Mouse (Mus musculus): ENCODE measurements around the gene Ddx31. TPM values are rescaled to one million over a fixed set of nuclear protein-coding genes. Genes with fewer than 3 reads are reported as not detected.

Gene Ddx31
- total RNA-seq, 1 experiment from 2014 or later: 10.6 TPM

GRCm38 (mm10) chr2:28863857-28864256 is 23.7 kb downstream of the Ddx31 start:
- no peak for DNase-seq

DNA sequence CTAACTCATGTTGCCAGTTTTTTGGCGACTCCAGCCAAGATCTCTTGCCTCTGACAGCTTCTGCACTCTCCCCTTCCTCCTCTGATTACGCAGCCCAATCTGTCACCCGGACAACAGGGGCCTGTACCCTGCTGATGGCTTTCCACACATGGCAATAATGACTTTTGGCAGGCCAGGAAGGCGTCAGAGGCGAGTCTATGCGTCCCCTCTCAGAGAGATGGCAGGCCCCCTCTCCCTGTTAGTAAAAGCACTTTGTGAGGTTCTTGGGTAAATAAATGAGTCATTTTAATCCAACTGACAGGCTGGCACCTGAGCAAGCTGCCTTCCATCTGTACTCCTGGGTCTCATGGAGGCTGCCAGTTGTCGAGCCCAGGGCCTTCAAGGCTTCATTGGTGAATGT is 27.3 kb downstream of the Ddx31 start:
- no peak for DNase-seq

GRCm38 (mm10) chr2:28875554-28875953 is 35.3 kb downstream of the Ddx31 start:
- DNase-seq: no peak

DNA sequence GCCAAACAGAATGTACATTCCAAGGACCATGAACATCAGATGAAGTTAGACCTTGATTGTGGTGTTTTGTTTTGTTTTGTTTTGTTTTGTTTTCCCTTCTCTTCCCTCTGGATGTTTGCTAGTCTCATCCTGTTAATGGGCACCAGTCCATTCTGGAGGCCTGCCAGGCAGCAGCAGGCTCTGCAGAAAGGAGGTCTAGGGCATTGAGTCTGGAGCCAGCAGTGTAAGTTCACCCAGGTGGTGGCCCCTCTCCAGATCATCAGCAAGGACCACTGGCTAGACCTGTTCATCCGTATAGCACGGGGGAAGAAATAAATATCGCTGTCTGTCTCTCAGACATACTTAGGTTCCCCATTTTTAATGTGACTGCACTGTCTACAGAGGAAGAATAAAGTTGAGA is 41.1 kb downstream of the Ddx31 start:
- DNase-seq: peak; percentile 24

DNA sequence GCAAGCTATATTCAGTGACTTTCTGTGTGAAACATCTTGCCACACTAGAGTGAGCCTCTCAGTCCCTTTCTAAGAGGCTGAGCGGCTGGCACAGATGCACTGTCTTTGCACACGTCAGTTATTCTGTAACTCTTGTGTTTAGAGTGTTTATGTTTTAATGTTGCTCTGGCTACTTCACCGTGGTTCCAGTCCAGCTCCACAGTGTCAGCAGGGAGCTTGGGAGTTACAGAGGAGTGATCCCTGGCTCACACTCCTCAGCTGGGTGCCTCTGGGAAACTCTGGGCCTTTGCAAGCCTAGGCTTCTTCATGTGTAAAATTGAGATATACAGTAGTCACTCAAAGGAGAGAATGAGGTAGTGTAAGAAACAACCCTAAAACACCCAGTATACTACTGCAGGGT is 41.8 kb downstream of the Ddx31 start:
- DNase-seq: no peak

DNA sequence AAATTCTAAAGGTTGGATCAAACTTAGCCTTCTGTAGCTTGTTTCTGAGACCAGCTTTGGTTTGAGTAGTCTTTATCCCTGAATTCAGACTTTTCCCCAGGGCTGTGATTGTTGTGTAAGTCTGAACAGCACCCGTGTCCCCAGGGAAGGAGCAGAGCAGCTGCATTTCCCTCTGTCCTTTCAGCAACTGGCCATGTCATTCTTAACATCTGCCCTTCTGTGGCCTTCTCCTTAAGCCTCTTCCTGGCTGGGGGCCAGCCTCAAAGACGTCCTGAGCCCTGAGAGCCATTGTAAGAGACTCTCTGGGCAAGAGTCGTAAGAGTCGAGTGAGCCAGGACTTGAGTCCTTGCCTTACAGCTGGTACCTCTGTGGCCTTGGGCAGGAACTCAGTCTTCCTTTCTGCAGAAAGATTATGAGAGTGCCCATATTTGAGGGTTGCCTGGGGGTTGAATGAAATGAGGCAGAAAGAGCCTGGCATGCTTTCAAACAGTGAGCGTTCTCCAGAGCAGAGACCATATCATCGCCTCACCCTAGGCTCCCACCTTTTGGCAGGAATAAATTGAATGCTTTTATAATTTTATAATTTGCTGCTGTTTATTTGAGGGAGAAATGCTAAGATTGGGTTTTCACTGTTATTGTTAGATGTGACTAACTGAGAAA is 42.8 kb downstream of the Ddx31 start:
- no peak for DNase-seq

DNA sequence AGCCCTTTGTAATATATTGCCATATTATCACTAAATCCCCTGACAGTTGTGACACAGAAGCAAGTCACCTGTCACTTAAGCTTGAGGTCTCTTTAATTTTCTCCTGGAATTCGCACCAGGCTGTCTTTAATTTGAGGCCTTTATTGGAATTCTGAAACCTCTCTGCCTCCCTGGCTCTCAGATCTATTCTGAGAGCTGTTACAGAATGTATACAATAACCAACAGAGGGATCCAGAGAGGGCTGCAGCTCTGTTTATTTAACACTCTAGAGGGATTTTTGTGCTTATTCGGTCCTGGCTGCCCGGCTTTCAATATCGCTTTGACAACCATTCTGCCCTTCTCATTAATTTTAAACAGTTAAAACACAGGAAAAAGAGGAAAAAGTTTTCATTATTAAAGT is 44.7 kb downstream of the Ddx31 start:
- no peak for DNase-seq

- DNase-seq: no peak
These were observed 52.6 kb downstream of the Ddx31 start for GRCm38 (mm10) chr2:28892796-28893195.

DNA sequence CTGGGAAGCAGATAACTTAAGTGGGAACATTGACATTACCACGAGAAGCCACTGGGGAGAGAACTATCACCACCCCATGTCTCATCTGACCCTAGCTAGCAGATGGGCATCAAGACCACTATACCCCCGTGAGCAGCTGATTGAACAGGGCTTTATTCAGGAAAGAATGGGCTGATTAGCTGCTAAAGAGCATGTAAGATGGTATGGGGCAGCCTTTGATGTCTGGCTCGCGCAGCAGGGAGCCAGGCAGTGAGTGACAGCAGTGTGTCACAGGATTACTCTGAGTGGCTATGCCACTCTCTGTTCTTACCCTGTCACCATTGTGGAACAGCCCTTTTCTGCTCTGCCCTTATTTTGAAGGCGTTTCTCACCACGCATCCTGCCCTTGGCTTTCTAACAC is 53.3 kb downstream of the Ddx31 start:
- no peak for DNase-seq

GRCm38 (mm10) chr2:28895876-28896275 is 55.7 kb downstream of the Ddx31 start:
- no peak for DNase-seq

DNA sequence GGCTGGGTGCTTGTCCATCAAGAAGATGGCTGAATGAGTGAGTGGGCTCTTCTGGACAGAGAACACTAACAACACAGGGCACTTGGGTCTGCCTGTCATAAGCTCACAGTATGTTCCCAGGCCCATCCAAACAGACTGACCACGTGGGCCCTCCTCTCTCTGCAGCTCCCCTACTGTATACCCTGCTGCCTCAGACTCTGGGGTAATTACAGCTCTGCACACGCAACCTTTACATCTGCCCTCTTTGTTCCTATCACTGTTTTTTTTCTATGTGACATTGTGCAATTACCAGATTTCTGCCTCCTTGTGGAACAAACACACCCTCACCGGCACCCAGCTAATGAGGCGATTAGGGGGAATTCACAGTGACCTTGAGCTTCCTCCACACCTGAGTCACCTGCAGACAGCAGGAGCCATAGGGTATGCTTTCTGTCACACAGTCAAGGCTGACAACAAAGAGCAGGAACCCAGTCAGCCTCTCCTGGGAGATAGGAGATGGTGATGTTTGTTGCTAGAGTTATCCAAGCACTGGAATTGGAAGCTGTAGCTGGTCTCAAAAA is 57.2 kb downstream of the Ddx31 start:
- no peak for DNase-seq

GRCm38 (mm10) chr2:28902291-28902690 is 62.1 kb downstream of the Ddx31 start:
- no peak for DNase-seq

- DNase-seq: no peak
These were observed 63.7 kb downstream of the Ddx31 start for GRCm38 (mm10) chr2:28903871-28904270.

GRCm38 (mm10) chr2:28904786-28905185 is 64.6 kb downstream of the Ddx31 start:
- DNase-seq: peak; percentile 17

- DNase-seq: peak; percentile 20
These were observed 65.4 kb downstream of the Ddx31 start for GRCm38 (mm10) chr2:28905561-28905960.

- DNase-seq: no peak
These were observed 67.6 kb downstream of the Ddx31 start for GRCm38 (mm10) chr2:28907691-28908388.

- DNase-seq: peak; percentile 44
These were observed 68.4 kb downstream of the Ddx31 start for GRCm38 (mm10) chr2:28908389-28909153.

- no peak for DNase-seq
These were observed 69.1 kb downstream of the Ddx31 start for GRCm38 (mm10) chr2:28909186-28909817.

DNA sequence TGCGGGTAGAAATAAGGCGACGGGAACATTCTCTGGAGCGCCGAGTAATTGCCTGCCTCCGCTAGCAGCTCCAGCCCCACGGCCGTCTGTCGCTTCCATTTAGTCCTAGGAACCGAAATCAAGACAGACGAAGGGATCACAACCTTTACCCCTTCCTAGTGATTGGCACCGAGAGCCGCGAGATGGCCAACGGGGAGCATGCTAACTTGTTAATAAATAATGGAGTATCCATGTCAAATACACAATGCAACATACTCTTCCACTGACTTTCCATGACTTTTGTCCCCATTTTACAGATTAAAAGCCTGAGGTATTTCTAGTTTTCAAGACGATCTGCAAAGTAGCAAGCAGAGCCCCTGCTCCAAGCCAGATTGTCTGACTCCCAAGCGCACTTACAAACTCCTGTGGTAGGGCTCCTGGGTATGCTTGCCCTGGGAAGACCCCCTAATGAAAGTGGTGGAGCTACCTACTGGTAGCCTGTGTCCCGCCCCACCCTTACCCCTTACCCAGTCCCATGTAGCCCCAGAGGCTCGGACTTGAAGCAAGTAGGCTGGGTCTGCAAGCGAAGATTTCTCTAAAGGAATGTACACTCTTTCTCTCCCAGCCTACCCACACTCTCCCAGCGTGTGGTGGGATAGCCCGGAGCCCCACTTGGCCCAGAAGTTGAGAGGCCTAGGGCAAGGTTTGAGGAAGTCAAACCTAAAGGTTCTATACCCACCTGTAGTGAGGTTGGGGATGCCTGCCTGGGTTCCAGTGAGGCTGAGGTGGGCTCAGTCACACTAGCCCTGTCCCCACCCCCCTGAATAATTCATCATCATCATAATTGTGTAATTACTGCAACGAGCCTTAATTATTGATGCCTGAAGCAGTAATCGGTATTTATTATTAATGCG is 69.9 kb downstream of the Ddx31 start:
- DNase-seq: no peak

DNA sequence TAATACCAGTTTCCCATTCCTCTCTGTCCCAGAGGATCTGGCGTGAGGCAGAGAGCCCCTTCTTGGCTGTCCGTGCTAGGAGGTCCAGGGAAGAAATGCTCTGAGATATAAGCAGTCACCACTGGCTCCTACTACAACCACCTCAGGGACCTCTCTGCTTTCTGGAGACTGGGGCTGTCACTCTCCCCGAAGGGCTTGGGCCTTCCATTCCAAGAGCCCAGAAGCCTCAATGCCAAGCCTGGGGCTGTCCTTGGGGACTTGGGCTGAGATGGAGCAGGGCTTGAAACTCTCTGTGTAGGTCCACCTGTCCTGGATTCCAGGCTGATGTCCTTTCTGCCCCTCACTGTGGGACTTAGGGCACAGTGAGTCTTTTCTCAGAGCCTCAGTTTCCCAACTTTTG is 70.7 kb downstream of the Ddx31 start:
- no peak for DNase-seq

DNA sequence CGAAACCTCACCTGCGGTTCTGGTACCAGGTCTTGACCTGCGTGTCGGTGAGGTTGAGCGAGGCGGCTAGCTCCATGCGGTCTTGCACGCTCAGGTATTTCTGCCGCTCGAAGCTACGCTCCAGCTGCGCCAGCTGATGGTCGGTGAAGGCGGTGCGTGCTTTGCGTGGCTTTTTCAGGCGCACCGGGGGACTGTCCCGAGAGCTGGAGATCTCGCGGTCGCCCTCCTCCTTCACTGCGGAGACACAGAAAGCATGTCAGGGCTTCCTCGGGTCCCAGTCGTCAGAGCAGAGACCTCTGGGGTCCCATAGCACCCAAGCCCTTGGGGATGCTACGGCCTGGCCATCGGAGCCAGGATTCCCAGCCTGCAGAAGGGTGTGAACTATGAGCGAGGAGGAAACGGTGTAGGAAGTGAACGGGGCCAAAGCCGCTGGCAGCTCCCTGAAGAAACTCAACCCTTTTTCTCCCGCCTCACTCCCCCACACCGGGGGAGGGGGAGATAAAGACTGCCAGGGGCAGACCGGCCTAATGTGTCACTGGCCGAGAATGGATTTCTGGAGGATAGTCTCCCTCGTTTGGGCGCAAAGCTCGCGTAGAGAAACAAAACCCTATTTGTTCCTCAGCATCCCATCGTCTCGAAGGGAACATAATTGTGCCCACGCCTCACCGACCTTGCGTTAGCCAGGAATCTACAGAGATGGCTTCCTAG is 71.3 kb downstream of the Ddx31 start:
- no peak for DNase-seq

All from adrenal gland, postnatal 25 days (tissue).